Mouse (Mus musculus) heart, adult 2 months (tissue): ENCODE results near the gene Timp2.

Source experiments
- CTCF ChIP-seq: fragments of 200-600 bp; IDR thresholded peaks from 2 replicates; pipeline ENCODE4 v1.8.1; 2022; ENCODE audit warnings: antibody characterized with exemption, mild to moderate bottlenecking, moderate library complexity
- POLR2A ChIP-seq: fragments of 200-500 bp; IDR thresholded peaks from 2 replicates; pipeline ENCODE4 v1.6.1; 2011; ENCODE audit warnings: mild to moderate bottlenecking, low read depth, low read length, control low read depth; ENCODE audit not compliant: insufficient read depth

DNA sequence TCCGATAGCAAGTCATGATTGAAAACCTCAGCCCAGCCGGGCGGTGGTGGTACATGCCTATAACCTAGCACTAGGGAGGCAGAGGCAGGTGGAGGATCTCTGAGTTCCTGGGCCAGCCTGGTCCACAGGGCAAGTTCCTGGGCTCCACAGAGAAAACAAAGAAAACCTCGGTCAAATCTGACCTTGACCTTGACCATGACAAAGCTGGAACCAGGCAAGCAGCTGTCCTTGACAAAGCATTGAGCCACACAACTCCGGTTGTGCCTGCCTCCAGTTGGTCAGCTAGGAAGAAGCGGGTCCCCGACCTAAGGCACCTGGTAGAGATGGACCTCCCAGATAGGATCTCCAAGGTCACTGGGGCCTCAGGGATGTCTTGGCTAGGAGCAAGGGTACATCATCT, 99.2 kb downstream of the Timp2 start:
- TF ChIP-seq CTCF (no peak), POLR2A (no peak)
